Mouse (Mus musculus): ENCODE results near the gene Slc25a19. TPM values are rescaled to one million over a fixed set of nuclear protein-coding genes. Genes with fewer than 3 reads are reported as not detected.

Slc25a19 gene
- 24.1 and 34.0 TPM in 2 replicates for polyA plus RNA-seq (2016; fragmentation: Nextera tagmentation; extraction: Ambion mirVana)

- peak within 1 kb of the TSS; percentile 69 for H3K4me3 ChIP-seq (replicated peaks)
- 0 out of 2 replicates have a peak within 1 kb of the TSS, but pooled peaks have one; percentile 23 for H3K27ac ChIP-seq
- no peaks in the 10 kb centered on the region for H3K9me3 ChIP-seq
- peak; percentile 99 for ATAC-seq (ENCODE audit: insufficient number of reproducible peaks, insufficient read depth, low FRiP score, low TSS enrichment, low read depth)
- H3K36me3 ChIP-seq = peaks cover 14% of the 10 kb centered on the region
- peak within 1 kb of the TSS; percentile 73 for H3K9ac ChIP-seq (replicated peaks)
- H3K27me3 ChIP-seq = no peaks in the 10 kb centered on the region
- peak within 1 kb of the TSS; percentile 95 for H3K4me2 ChIP-seq
- under 1% methylated on average over 47 of the region's 47 CpGs for WGBS
- H3K4me1 ChIP-seq (replicated peaks) = peaks cover 8% of the 10 kb centered on the region; the same call in 1 of the 2 replicates
These were observed at the start of gene Slc25a19 for GRCm38 (mm10) chr11:115627705-115628464. Gene Slc25a19, minus strand, starts transcription at chr11:115628295.

DNA sequence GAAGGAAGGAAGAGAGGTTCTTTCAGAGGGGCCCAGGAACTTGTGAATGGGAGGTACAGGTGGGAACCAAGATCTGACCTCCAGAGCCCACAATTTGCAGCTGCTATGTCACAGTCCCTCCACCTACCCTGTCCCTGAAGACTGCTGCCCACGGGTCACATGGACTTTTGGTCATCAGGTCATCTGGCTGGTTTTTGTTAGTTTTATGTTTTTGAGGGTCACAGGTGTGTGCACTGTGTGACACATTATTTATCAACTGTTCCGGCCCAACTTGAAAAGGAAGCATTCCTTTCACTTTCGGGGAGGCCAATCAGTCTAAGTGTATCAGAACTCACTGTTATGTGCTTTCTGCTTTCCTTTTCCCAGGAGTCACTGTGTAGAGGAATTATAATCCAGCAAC lies 49.4 kb upstream of the Slc25a19 start:
- peaks cover 29% of the 10 kb centered on the region for H3K36me3 ChIP-seq
- no peak for ATAC-seq (ENCODE audit: insufficient number of reproducible peaks, insufficient read depth, low FRiP score, low TSS enrichment, low read depth)
- H3K27me3 ChIP-seq = no peaks in the 10 kb centered on the region
- no peak overlapping the region for H3K4me3 ChIP-seq (replicated peaks)
- no peak overlapping the region for H3K4me2 ChIP-seq
- WGBS = 87% methylated on average over 3 of the region's 3 CpGs
- H3K9ac ChIP-seq (replicated peaks) = no peak overlapping the region
- no peaks in the 10 kb centered on the region for H3K4me1 ChIP-seq (replicated peaks)
- H3K9me3 ChIP-seq = no peaks in the 10 kb centered on the region
- no peak overlapping the region for H3K27ac ChIP-seq

- Histone ChIP-seq H3K4me3 (replicated peaks) (no peak overlapping the region), H3K36me3 (peaks cover 21% of the 10 kb centered on the region), H3K9ac (replicated peaks) (no peak overlapping the region), H3K27ac (no peak overlapping the region), H3K27me3 (no peaks in the 10 kb centered on the region), H3K4me1 (replicated peaks) (no peaks in the 10 kb centered on the region), H3K9me3 (no peaks in the 10 kb centered on the region), H3K4me2 (no peak overlapping the region)
- ATAC-seq (ENCODE audit: insufficient number of reproducible peaks, insufficient read depth, low FRiP score, low TSS enrichment, low read depth) = no peak
- WGBS = 92% methylated on average over 8 of the region's 8 CpGs
These were observed 48.6 kb upstream of the Slc25a19 start for GRCm38 (mm10) chr11:115676738-115677137.

DNA sequence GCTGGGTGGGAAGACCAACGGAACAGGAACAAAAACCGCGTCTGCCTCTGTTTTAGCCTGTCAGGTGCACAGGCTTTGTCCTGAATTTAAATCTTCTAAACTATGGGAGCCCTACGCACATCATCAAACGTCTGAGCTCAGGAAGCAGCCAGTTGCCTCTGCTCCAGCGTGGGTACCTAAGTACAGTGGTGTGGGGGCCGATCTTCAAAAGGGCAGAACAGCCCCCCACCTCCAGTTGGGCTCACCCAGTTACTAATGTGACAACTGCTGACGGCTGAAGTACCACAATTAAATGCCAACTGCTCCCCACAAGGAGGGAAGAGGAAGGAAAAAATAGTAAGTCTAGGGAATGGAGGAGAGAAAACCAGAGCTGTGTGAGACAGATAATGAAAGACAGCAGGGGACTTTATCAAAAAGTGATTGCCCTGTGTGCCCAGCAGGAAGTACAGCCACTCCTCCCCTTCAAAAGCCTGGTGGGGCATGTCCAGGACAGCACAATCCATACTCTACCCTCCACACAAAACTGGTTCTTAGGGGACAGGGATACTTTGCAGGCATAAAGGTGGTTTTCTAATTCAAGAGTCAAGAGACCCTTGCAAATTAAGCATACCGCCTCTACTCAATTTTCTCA lies 46.3 kb upstream of the Slc25a19 start:
- Histone ChIP-seq H3K9ac (replicated peaks) (no peak overlapping the region), H3K36me3 (peaks cover 18% of the 10 kb centered on the region), H3K4me2 (no peak overlapping the region), H3K27me3 (no peaks in the 10 kb centered on the region), H3K4me1 (replicated peaks) (peaks cover 19% of the 10 kb centered on the region), H3K27ac (no peak overlapping the region), H3K9me3 (no peaks in the 10 kb centered on the region), H3K4me3 (replicated peaks) (no peak overlapping the region)
- ATAC-seq (ENCODE audit: insufficient number of reproducible peaks, insufficient read depth, low FRiP score, low TSS enrichment, low read depth) = no peak
- WGBS = 81% methylated on average over 9 of the region's 9 CpGs

DNA sequence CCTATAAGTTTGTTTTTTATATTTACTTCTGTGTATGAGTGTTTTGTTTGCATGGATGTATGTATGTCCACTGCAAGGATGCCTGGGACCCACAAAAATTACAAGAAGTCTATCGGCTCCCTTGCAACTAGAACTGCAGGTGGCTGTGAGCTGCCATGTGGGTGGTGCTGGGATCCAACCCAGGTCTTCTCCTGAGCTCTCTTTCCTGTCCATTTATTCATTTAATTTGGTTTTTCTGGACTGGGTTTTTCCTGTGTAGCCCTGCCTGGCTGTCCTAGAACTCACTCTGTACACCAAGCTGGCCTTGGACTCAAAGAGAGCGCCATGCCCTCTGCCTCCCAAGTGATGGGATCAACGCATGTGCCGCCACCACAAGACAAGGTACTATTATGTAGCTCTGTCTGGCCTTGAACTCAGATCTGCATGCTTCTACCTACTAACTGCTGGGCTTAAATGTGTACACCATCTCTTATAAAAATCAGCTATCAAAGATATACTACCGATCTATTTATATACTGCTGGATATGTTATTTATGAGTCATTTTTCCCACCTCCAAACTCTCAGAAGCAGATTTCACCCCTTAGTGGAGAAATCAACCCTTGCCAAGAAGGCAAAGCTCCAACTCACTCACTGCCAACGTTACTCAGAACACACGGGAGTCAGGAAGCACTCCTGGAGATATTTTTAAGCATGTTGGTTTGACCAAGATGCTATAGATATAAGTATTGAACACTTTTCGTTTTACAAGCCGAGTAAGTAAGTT lies 45.6 kb upstream of the Slc25a19 start:
- H3K36me3 ChIP-seq = peaks cover 13% of the 10 kb centered on the region
- no peaks in the 10 kb centered on the region for H3K27me3 ChIP-seq
- no peak overlapping the region for H3K9ac ChIP-seq (replicated peaks)
- peaks cover 19% of the 10 kb centered on the region for H3K4me1 ChIP-seq (replicated peaks)
- ATAC-seq (ENCODE audit: insufficient number of reproducible peaks, insufficient read depth, low FRiP score, low TSS enrichment, low read depth) = no peak
- no peaks in the 10 kb centered on the region for H3K9me3 ChIP-seq
- H3K4me2 ChIP-seq = no peak overlapping the region
- no peak overlapping the region for H3K4me3 ChIP-seq (replicated peaks)
- no peak overlapping the region for H3K27ac ChIP-seq
- WGBS = 93% methylated on average over 9 of the region's 9 CpGs

GRCm38 (mm10) chr11:115672226-115672987 lies 44.3 kb upstream of the Slc25a19 start:
- no peak overlapping the region for H3K4me2 ChIP-seq
- 82% methylated on average over 7 of the region's 7 CpGs for WGBS
- peaks cover 19% of the 10 kb centered on the region for H3K4me1 ChIP-seq (replicated peaks)
- peaks cover 3% of the 10 kb centered on the region for H3K36me3 ChIP-seq
- H3K27me3 ChIP-seq = no peaks in the 10 kb centered on the region
- no peak overlapping the region for H3K4me3 ChIP-seq (replicated peaks)
- no peaks in the 10 kb centered on the region for H3K9me3 ChIP-seq
- ATAC-seq (ENCODE audit: insufficient number of reproducible peaks, insufficient read depth, low FRiP score, low TSS enrichment, low read depth) = no peak
- H3K27ac ChIP-seq = no peak overlapping the region
- H3K9ac ChIP-seq (replicated peaks) = no peak overlapping the region

DNA sequence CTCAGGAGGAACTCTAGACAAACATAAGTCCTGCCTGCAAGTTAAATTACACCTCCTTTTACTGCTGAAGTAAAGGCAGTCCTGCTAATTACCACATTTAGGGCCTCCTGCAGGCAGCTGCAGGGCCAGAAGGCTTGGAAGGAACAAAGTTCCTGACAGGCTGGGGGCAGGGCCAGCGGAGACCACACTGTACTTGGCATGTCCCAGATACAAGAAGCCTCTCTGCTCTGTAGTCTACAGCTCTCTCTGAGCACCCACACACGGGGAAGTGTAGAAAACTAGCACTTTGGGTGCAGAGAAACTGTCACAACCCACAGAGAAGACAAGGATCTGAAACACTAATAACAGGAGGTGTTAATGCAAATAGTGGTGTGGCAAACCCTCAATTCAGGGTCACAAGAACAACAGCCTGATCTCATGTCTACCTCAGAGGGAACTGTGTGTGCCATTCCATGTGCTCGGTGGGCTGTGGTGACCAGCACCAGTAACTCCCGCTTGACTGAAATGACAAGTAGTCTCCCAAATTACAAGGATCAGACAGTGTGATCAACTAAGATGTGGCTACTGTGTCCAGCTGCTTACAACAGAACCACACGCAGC lies 42.5 kb upstream of the Slc25a19 start:
- peaks cover 19% of the 10 kb centered on the region for H3K4me1 ChIP-seq (replicated peaks)
- no peaks in the 10 kb centered on the region for H3K27me3 ChIP-seq
- H3K4me3 ChIP-seq (replicated peaks) = no peak overlapping the region
- no peak overlapping the region for H3K4me2 ChIP-seq
- peaks cover 4% of the 10 kb centered on the region; the same call in 1 of the 2 replicates for H3K36me3 ChIP-seq
- no peaks in the 10 kb centered on the region for H3K9me3 ChIP-seq
- no peak for ATAC-seq (ENCODE audit: insufficient number of reproducible peaks, insufficient read depth, low FRiP score, low TSS enrichment, low read depth)
- 20% methylated on average over 5 of the region's 5 CpGs for WGBS
- H3K27ac ChIP-seq = peak overlapping the region; percentile 24; the same call in 1 of the 2 replicates
- H3K9ac ChIP-seq (replicated peaks) = no peak overlapping the region

DNA sequence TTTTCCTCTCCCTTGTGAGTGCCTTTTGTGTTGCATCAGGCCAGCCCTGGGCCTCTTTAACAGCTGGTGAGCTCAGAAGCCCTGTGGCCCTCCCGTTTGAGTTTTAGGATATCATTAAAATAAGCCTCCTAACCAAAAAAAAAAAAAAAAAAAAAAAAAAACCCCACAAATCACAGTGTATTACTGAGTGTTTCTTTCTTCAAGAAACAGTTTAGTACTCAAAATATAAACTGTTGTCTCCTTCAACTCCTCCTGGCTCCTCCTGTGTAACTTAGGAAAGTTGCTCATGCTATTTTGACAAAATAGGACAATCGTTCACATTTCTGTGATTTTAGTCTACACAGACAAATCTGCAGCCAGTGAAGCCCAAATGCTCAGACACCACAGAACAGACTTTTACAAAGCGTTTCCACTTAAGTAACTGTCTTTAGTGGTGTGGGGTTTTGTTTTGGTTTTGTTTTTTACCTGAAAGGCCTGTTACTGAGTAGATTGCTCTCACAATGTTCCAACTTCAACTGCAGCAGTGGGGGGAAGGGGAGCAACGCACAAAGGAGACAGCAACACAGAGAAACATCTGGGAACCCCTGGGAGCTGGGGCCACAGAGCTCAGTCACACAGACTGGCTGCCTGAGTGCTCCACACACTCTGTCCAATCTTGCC lies 35.7 kb upstream of the Slc25a19 start:
- Histone ChIP-seq H3K27me3 (no peaks in the 10 kb centered on the region), H3K9me3 (no peaks in the 10 kb centered on the region), H3K27ac (peak overlapping the region; percentile 42), H3K4me3 (replicated peaks) (no peak overlapping the region), H3K4me1 (replicated peaks) (peaks cover 7% of the 10 kb centered on the region), H3K9ac (replicated peaks) (no peak overlapping the region), H3K4me2 (no peak overlapping the region), H3K36me3 (peaks cover 17% of the 10 kb centered on the region)
- WGBS = 75% methylated on average over 4 of the region's 4 CpGs
- no peak for ATAC-seq (ENCODE audit: insufficient number of reproducible peaks, insufficient read depth, low FRiP score, low TSS enrichment, low read depth)

DNA sequence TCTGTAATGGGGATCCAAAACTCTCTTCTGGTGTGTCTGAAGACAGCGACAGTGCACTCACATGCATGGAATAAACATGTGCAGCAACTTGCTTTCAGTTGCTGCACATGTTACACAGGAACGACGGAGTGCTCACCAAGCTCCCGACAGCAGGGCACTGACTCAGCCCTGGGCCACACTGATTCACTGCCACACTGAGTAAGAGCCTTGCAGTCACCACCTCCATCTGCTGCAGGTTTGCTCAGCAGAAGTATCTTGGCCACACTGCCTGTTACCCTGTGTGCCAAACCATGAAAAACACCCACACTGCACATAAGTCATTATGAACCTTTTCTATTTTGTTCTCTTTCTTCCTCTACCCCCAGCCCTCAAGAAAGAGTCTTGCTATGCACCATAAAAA lies 32.3 kb upstream of the Slc25a19 start:
- no peak overlapping the region for H3K4me3 ChIP-seq (replicated peaks)
- WGBS = 95% methylated on average over 4 of the region's 4 CpGs
- no peak overlapping the region for H3K9ac ChIP-seq (replicated peaks)
- H3K4me2 ChIP-seq = no peak overlapping the region
- peaks cover 17% of the 10 kb centered on the region for H3K36me3 ChIP-seq
- peaks cover 7% of the 10 kb centered on the region for H3K4me1 ChIP-seq (replicated peaks)
- H3K9me3 ChIP-seq = no peaks in the 10 kb centered on the region
- no peaks in the 10 kb centered on the region for H3K27me3 ChIP-seq
- ATAC-seq (ENCODE audit: insufficient number of reproducible peaks, insufficient read depth, low FRiP score, low TSS enrichment, low read depth) = no peak
- H3K27ac ChIP-seq = no peak overlapping the region

DNA sequence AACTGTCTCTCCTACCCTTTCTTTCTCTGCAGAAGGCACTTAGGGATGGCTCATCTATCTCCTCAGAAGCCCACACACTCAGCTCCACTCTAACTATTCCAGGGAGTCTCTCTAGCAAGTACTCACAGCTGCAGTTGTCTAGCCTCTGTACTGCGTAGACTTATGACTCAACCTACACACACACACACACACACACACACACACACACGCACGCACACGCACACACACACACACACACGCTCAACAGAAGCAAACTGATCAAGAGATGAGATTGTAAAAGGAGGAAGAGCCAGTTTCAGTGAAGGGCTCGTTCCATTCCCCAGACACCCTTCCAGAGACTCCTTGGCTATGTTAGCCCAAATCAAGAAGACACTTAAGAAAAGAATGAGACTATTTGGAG lies 30.4 kb upstream of the Slc25a19 start:
- H3K27ac ChIP-seq = no peak overlapping the region
- H3K27me3 ChIP-seq = no peaks in the 10 kb centered on the region
- H3K36me3 ChIP-seq = peaks cover 29% of the 10 kb centered on the region
- no peaks in the 10 kb centered on the region for H3K4me1 ChIP-seq (replicated peaks)
- H3K9ac ChIP-seq (replicated peaks) = no peak overlapping the region
- no peak for ATAC-seq (ENCODE audit: insufficient number of reproducible peaks, insufficient read depth, low FRiP score, low TSS enrichment, low read depth)
- no peaks in the 10 kb centered on the region for H3K9me3 ChIP-seq
- 85% methylated on average over 6 of the region's 6 CpGs for WGBS
- H3K4me3 ChIP-seq (replicated peaks) = no peak overlapping the region
- no peak overlapping the region for H3K4me2 ChIP-seq

Data from limb, embryonic 12.5 days (tissue).